Mouse (Mus musculus) limb, embryonic 14.5 days (tissue): ENCODE results near the gene Pmm2. TPM values are rescaled to one million over a fixed set of nuclear protein-coding genes. Genes with fewer than 3 reads are reported as not detected.
A peak's percentile ranks its signal among the peaks of the same experiment; 100 is the strongest.

Experiments
- ATAC-seq: fragments of 200-750 bp; cut with Nextera tagmentation; 2 replicates; pipeline ENCODE4 v1.8.0; 2017; ENCODE audit warnings: low read depth, moderate number of reproducible peaks, moderate TSS enrichment; ENCODE audit not compliant: low FRiP score
- DNase-seq: peaks from one replicate; pipeline ENCODE4 v3.0.0-alpha.2; 2015; ENCODE audit warnings: low spot score
- H3K27ac ChIP-seq: fragments of 300-500 bp; sonication (generic); replicated peaks from 2 replicates; pipeline ENCODE4 v1.5.1; 2014; ENCODE audit warnings: low read depth, mild to moderate bottlenecking, low read length, moderate library complexity, mixed read lengths
- H3K27me3 ChIP-seq: fragments of 300-500 bp; sonication (generic); 2 replicates; pipeline ENCODE4 v1.6.1; 2014; ENCODE audit warnings: low read length, mixed read lengths; ENCODE audit not compliant: control insufficient read depth, insufficient read depth
- H3K36me3 ChIP-seq: fragments of 300-500 bp; sonication (generic); 2 replicates; pipeline ENCODE4 v1.6.1; 2014; ENCODE audit warnings: mild to moderate bottlenecking, low read length, moderate library complexity, mixed read lengths; ENCODE audit not compliant: control insufficient read depth, insufficient read depth
- H3K4me1 ChIP-seq: fragments of 300-500 bp; sonication (generic); 2 replicates; pipeline ENCODE4 v1.6.1; 2014; ENCODE audit warnings: antibody characterized with exemption, low read length, mixed read lengths; ENCODE audit not compliant: control insufficient read depth, insufficient read depth
- H3K4me2 ChIP-seq: fragments of 300-500 bp; sonication (generic); replicated peaks from 2 replicates; pipeline ENCODE4 v1.6.1; 2014; ENCODE audit warnings: low read depth, mild to moderate bottlenecking, low read length, moderate library complexity; ENCODE audit not compliant: severe bottlenecking
- H3K4me3 ChIP-seq: fragments of 300-500 bp; sonication (generic); replicated peaks from 2 replicates; pipeline ENCODE4 v1.5.1; 2014; ENCODE audit warnings: low read length
- H3K9ac ChIP-seq: fragments of 300-500 bp; sonication (generic); 2 replicates; pipeline ENCODE4 v1.6.1; 2014; ENCODE audit warnings: mild to moderate bottlenecking, low read depth, low read length, moderate library complexity; ENCODE audit not compliant: severe bottlenecking
- H3K9me3 ChIP-seq: fragments of 300-500 bp; sonication (generic); 2 replicates; pipeline ENCODE4 v1.6.1; 2016; ENCODE audit warnings: low read length; ENCODE audit not compliant: control insufficient read depth
- POLR2A ChIP-seq: fragments of 200-500 bp; IDR thresholded peaks from 2 replicates; pipeline ENCODE4 v1.8.0; 2012; ENCODE audit warnings: inconsistent platforms, mild to moderate bottlenecking, moderate library complexity, borderline replicate concordance; ENCODE audit not compliant: insufficient read depth, insufficient read length; ENCODE audit errors: extremely low read depth
- WGBS: fragments of 180-500 bp; shearing (Covaris S2); extraction: QIAGEN DNeasy Blood & Tissue Kit; methylation state at CpG from one replicate; pipeline ENCODE4 v1.1.7; 2014; 5-methylcytosine and 5-hydroxymethylcytosine counted together
- polyA plus RNA-seq, 2 experiments: library from polyadenylated mRNA; depleted of rRNA in 1 of 2; stranded (reverse) in 1 of 2; unstranded in 1 of 2; fragments of >200 nt; fragmentation: Nextera tagmentation in 1 of 2; extraction: Ambion mirVana in 1 of 2; gene quantifications; 2 replicates each; pipeline versions ENCODE4 v1.2.1 to v1.2.3; 2012 to 2014

Gene Pmm2
- polyA plus RNA-seq, 2 experiments = 46.1 to 61.0 TPM

GRCm38 (mm10) chr16:8672811-8673210 lies 35.3 kb downstream of the Pmm2 start:
- Histone ChIP-seq H3K4me3 (no peak overlapping the region), H3K36me3 (no peaks in the 10 kb centered on the region), H3K27me3 (no peaks in the 10 kb centered on the region), H3K27ac (no peak overlapping the region), H3K9ac (no peak overlapping the region), H3K4me1 (peaks cover 13% of the 10 kb centered on the region), H3K9me3 (no peaks in the 10 kb centered on the region), H3K4me2 (no peak overlapping the region; the same call in 1 of the 2 replicates)
- DNase-seq = no peak
- no peak for ATAC-seq
- no peak for TF ChIP-seq POLR2A

DNA sequence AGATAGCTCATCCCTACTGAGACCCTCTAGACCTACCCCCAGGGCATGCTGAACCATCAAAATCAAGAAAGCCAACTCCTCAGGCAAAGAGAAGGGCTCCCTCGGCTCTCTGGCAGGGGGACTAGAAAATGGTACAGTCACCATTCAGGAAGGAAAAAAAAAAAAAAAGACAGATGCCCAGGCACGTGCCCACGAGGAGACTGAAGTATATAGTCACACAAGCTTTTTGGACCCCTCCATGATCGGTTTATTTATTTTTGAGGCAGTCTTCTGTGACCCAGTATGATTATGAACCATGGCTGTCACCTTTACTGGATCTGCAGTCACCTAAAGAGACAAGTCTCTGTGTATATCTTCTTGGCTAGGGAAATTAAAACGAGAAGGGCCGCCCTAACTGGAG lies 35.9 kb downstream of the Pmm2 start:
- H3K27ac ChIP-seq = no peak overlapping the region
- H3K4me3 ChIP-seq = no peak overlapping the region
- H3K9me3 ChIP-seq = no peaks in the 10 kb centered on the region
- no peak overlapping the region for H3K4me2 ChIP-seq
- ATAC-seq (no peak), DNase-seq (no peak)
- no peaks in the 10 kb centered on the region for H3K36me3 ChIP-seq
- H3K27me3 ChIP-seq = no peaks in the 10 kb centered on the region
- WGBS = 64% methylated on average over 6 of the region's 6 CpGs
- H3K4me1 ChIP-seq = peaks cover 13% of the 10 kb centered on the region
- H3K9ac ChIP-seq = no peak overlapping the region
- no peak for TF ChIP-seq POLR2A

DNA sequence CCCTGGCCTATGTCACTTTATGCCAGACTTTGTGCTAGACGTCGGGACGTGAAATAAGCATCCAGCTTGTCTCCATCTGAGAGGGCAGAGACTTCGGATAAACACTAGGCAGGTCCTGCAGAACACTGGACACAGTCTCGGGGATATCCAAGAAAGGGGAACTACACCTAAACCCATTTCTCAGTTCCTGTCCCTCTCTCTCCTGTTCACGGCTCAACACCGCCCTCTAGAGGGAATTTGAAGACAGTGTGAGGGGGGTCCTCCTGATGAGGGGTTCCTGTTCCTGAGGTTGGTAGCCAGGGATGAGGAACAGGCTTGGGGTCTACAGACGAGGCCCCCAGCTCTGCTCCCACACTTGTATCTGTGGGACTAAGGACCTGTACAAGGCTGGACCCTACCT lies 36.7 kb downstream of the Pmm2 start:
- TF ChIP-seq POLR2A = no peak
- H3K4me3 ChIP-seq = no peak overlapping the region
- WGBS = 5% methylated on average over 8 of the region's 8 CpGs

GRCm38 (mm10) chr16:8675559-8675958 lies 38.1 kb downstream of the Pmm2 start:
- ATAC-seq (no peak), DNase-seq (no peak)
- 82% methylated on average over 8 of the region's 8 CpGs for WGBS
- Histone ChIP-seq H3K4me2 (no peak overlapping the region), H3K4me1 (peaks cover 3% of the 10 kb centered on the region), H3K9me3 (no peaks in the 10 kb centered on the region), H3K27me3 (no peaks in the 10 kb centered on the region), H3K36me3 (no peaks in the 10 kb centered on the region), H3K4me3 (no peak overlapping the region), H3K27ac (no peak overlapping the region), H3K9ac (no peak overlapping the region)
- TF ChIP-seq POLR2A = no peak

More for the DNA sequence above, 36.7 kb downstream of the Pmm2 start:
- Histone ChIP-seq H3K27me3 (no peaks in the 10 kb centered on the region), H3K9me3 (no peaks in the 10 kb centered on the region), H3K36me3 (no peaks in the 10 kb centered on the region), H3K4me2 (no peak overlapping the region), H3K9ac (no peak overlapping the region), H3K4me1 (peaks cover 13% of the 10 kb centered on the region), H3K27ac (no peak overlapping the region)
- peak; percentile 38 for DNase-seq
- ATAC-seq = 0 out of 2 replicates have a peak, but pooled peaks have one; percentile 2

- Histone ChIP-seq H3K4me1 (no peaks in the 10 kb centered on the region), H3K36me3 (no peaks in the 10 kb centered on the region), H3K9ac (no peak overlapping the region), H3K9me3 (no peaks in the 10 kb centered on the region), H3K4me3 (no peak overlapping the region), H3K27ac (no peak overlapping the region), H3K4me2 (no peak overlapping the region), H3K27me3 (no peaks in the 10 kb centered on the region)
- WGBS = 66% methylated on average over 2 of the region's 2 CpGs
- ATAC-seq (no peak), DNase-seq (no peak)
- no peak for TF ChIP-seq POLR2A
Measured at GRCm38 (mm10) chr16:8676228-8676627, 38.8 kb downstream of the Pmm2 start.

DNA sequence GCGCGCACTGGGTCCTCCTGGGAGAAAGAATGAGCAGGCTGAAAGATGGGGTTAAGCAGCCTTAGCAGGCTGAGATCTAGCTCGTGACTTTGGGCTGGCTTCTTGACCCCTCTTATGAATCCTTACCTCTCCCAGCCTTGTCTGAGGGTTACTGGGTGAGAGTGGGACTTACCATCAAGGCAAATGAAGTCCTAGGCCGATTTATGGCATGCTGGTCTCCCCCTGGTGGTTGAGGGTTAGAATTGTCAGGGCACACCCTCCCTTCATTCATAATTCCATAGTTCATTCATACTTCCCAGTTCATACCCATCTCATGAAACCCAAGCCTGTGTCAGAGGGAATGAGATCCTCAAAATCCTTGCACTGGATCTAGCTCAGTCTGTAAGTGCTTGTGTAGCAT lies 39.3 kb downstream of the Pmm2 start:
- ATAC-seq (no peak), DNase-seq (peak; percentile 67)
- Histone ChIP-seq H3K9me3 (no peaks in the 10 kb centered on the region), H3K27ac (no peak overlapping the region), H3K4me1 (no peaks in the 10 kb centered on the region), H3K36me3 (no peaks in the 10 kb centered on the region), H3K4me3 (no peak overlapping the region), H3K4me2 (no peak overlapping the region), H3K27me3 (no peaks in the 10 kb centered on the region), H3K9ac (no peak overlapping the region)
- no peak for TF ChIP-seq POLR2A
- WGBS = 50% methylated on average over 4 of the region's 4 CpGs
